Mouse (Mus musculus): ENCODE results near the gene Atp2a1.

DNA sequence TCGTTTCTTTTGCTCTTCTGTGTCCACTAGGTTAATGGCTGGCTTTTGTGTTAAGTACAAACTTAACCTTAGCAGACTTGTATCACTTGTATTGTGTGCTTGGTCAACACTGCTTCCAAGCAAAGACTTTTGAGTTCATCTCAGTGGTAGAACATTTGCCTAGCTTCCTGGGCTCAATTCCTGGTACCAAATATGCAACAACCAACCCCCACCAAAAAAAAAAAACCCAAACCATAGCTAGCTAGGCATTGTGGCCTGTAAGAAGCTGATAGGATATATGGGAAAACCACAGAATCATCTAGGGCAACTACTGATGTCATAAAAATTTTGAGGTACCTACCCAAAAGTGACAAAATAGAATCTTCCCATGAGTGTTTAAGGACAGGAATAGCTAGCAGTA lies 28.1 kb upstream of the Atp2a1 start:
- TF ChIP-seq CTCF (IDR thresholded peaks at IDR 0.05; ENCODE audit: control insufficient read depth, insufficient read depth, insufficient read length) (no peak), CEBPB (IDR thresholded peaks at IDR 0.05; ENCODE audit: low read depth) (no peak), MAX (IDR thresholded peaks at IDR 0.05) (no peak), MYOD1 (IDR thresholded peaks at IDR 0.05; ENCODE audit: control insufficient read depth, insufficient read length, low read depth) (no peak), MYOG (IDR thresholded peaks at IDR 0.05; ENCODE audit: control insufficient read depth, extremely low read depth, insufficient read length) (no peak)
